Mouse (Mus musculus) frontal cortex, adult 2 months (tissue): ENCODE measurements around the gene Krtap5-5. TPM values are rescaled to one million over a fixed set of nuclear protein-coding genes. Genes with fewer than 3 reads are reported as not detected.

Experiments used
- polyA plus RNA-seq: library from polyadenylated mRNA; depleted of rRNA; stranded (reverse); fragments of >200 nt; gene quantifications from 2 replicates; pipeline ENCODE4 v1.2.3, GENCODE M21; 2012; rRNA removed

Krtap5-5 gene
- polyA plus RNA-seq, 1 experiment: not detected

Other genes with a start within 250 kb of the Krtap5-5 start
- 42.2 and 42.9 TPM in 2 replicates for gene Mob2, start 168.9 kb downstream of the Krtap5-5 start, polyA plus RNA-seq
- 110 and 114 TPM in 2 replicates for gene Dusp8, start 134.1 kb downstream of the Krtap5-5 start, polyA plus RNA-seq
- not detected in 2 replicates for gene Gm45618, start 109.2 kb downstream of the Krtap5-5 start, polyA plus RNA-seq
- not detected in 2 replicates for gene Gm39115, start 93.9 kb downstream of the Krtap5-5 start, polyA plus RNA-seq
- gene Gm45337, start 85.4 kb downstream of the Krtap5-5 start, polyA plus RNA-seq: not detected in 2 replicates
- not detected in 2 replicates for gene Gm29735, start 72.9 kb downstream of the Krtap5-5 start, polyA plus RNA-seq
- not detected in 2 replicates for gene Gm4553, start 64.2 kb downstream of the Krtap5-5 start, polyA plus RNA-seq
- gene Krtap5-2, start 54.0 kb downstream of the Krtap5-5 start, polyA plus RNA-seq: not detected in 2 replicates
- gene Gm10153, start 39.6 kb downstream of the Krtap5-5 start, polyA plus RNA-seq: not detected in 2 replicates
- gene Krtap5-3, start 28.6 kb downstream of the Krtap5-5 start, polyA plus RNA-seq: 0.06 and 0.13 TPM in 2 replicates
- not detected in 2 replicates for gene Gm7579, start 18.1 kb downstream of the Krtap5-5 start, polyA plus RNA-seq
- not detected in 2 replicates for gene Gm40460, start 11.1 kb upstream of the Krtap5-5 start, polyA plus RNA-seq
- not detected in 2 replicates for gene Gm2431, start 28.4 kb upstream of the Krtap5-5 start, polyA plus RNA-seq
- not detected in 2 replicates for gene Gm4559, start 44.4 kb upstream of the Krtap5-5 start, polyA plus RNA-seq
- 0.21 TPM in 1 of 2 replicates, not detected in the other for gene Krtap5-1, start 67.1 kb upstream of the Krtap5-5 start, polyA plus RNA-seq
- not detected in 2 replicates for gene Krtap5-4, start 73.6 kb upstream of the Krtap5-5 start, polyA plus RNA-seq
- gene Ifitm10, start 143.8 kb upstream of the Krtap5-5 start, polyA plus RNA-seq: 36.7 and 45.5 TPM in 2 replicates
- gene Gm49369, start 152.7 kb upstream of the Krtap5-5 start, polyA plus RNA-seq: 0.17 and 0.40 TPM in 2 replicates
- gene Ctsd, start 158.1 kb upstream of the Krtap5-5 start, polyA plus RNA-seq: 383 and 391 TPM in 2 replicates
- not detected in 2 replicates for gene Syt8, start 204.9 kb upstream of the Krtap5-5 start, polyA plus RNA-seq
- gene Tnni2, start 211.8 kb upstream of the Krtap5-5 start, polyA plus RNA-seq: 1.7 and 2.0 TPM in 2 replicates
- gene Lsp1, start 230.8 kb upstream of the Krtap5-5 start, polyA plus RNA-seq: 11.0 and 11.2 TPM in 2 replicates